Mouse (Mus musculus) layer of hippocampus, postnatal 10 days (tissue): ENCODE data around the gene Slc3a1. TPM values are rescaled to one million over a fixed set of nuclear protein-coding genes. Genes with fewer than 3 reads are reported as not detected.

Experiments
- DNase-seq, 2 experiments: peaks; one replicate each; pipeline ENCODE4 v3.0.0; 2021; ENCODE audit warnings: low spot score in 2 of 2
- total RNA-seq, 2 experiments: library from RNA; stranded (reverse); gene quantifications; 2 replicates each; pipeline ENCODE4 v1.2.3; 2021

The Slc3a1 gene
- total RNA-seq, 2 experiments from 2014 or later: not detected

GRCm38 (mm10) chr17:85037855-85038254, 9.7 kb downstream of the Slc3a1 start:
- no peak for DNase-seq

GRCm38 (mm10) chr17:85038311-85038710, 10.1 kb downstream of the Slc3a1 start:
- DNase-seq: no peak

GRCm38 (mm10) chr17:85038761-85039160, 10.6 kb downstream of the Slc3a1 start:
- no peak for DNase-seq

- DNase-seq: no peak
These were observed 12.7 kb downstream of the Slc3a1 start for GRCm38 (mm10) chr17:85040913-85041312.

- no peak for DNase-seq
These were observed 14.2 kb downstream of the Slc3a1 start for GRCm38 (mm10) chr17:85042419-85042818.

- no peak for DNase-seq
These were observed 15.2 kb downstream of the Slc3a1 start for GRCm38 (mm10) chr17:85043404-85043816.

- DNase-seq: no peak
These were observed 16.3 kb downstream of the Slc3a1 start for GRCm38 (mm10) chr17:85044466-85044865.

GRCm38 (mm10) chr17:85045160-85045559, 17.0 kb downstream of the Slc3a1 start:
- no peak for DNase-seq

- DNase-seq: no peak
These were observed 20.2 kb downstream of the Slc3a1 start for GRCm38 (mm10) chr17:85048379-85048778.

GRCm38 (mm10) chr17:85058276-85058675, 30.1 kb downstream of the Slc3a1 start:
- DNase-seq: no peak

- DNase-seq: no peak
These were observed 31.0 kb downstream of the Slc3a1 start for GRCm38 (mm10) chr17:85059136-85059535.

GRCm38 (mm10) chr17:85063560-85063959, 35.4 kb downstream of the Slc3a1 start:
- DNase-seq: no peak

GRCm38 (mm10) chr17:85067331-85067730, 39.2 kb downstream of the Slc3a1 start:
- peak in 1 of 2 experiments; percentile 28 for DNase-seq

- DNase-seq: no peak
These were observed 42.5 kb downstream of the Slc3a1 start for GRCm38 (mm10) chr17:85070658-85071057.

- no peak for DNase-seq
These were observed 43.1 kb downstream of the Slc3a1 start for GRCm38 (mm10) chr17:85071088-85071775.

GRCm38 (mm10) chr17:85072383-85072782, 44.2 kb downstream of the Slc3a1 start:
- DNase-seq: no peak

GRCm38 (mm10) chr17:85073214-85073613, 45.0 kb downstream of the Slc3a1 start:
- no peak for DNase-seq

GRCm38 (mm10) chr17:85074083-85074482, 45.9 kb downstream of the Slc3a1 start:
- no peak for DNase-seq

- no peak for DNase-seq
These were observed 51.1 kb downstream of the Slc3a1 start for GRCm38 (mm10) chr17:85079276-85079675.

- no peak for DNase-seq
These were observed 52.6 kb downstream of the Slc3a1 start for GRCm38 (mm10) chr17:85080781-85081180.

- no peak for DNase-seq
These were observed 57.2 kb downstream of the Slc3a1 start for GRCm38 (mm10) chr17:85085335-85085734.

GRCm38 (mm10) chr17:85086501-85086900, 58.3 kb downstream of the Slc3a1 start:
- no peak for DNase-seq

GRCm38 (mm10) chr17:85087591-85087990, 59.4 kb downstream of the Slc3a1 start:
- no peak for DNase-seq
